Mouse (Mus musculus) brain, embryonic 14.5 days (tissue): ENCODE measurements around the gene Pam.

Experiments used
- CTCF ChIP-seq: fragments of 200-500 bp; IDR thresholded peaks from 2 replicates; pipeline ENCODE4 v1.5.1; 2012; ENCODE audit warnings: inconsistent platforms, mild to moderate bottlenecking, moderate library complexity, borderline replicate concordance; ENCODE audit not compliant: insufficient read depth, insufficient read length; ENCODE audit errors: extremely low read depth
- POLR2A ChIP-seq: fragments of 200-500 bp; IDR thresholded peaks from 2 replicates; pipeline ENCODE4 v1.6.1; 2012; ENCODE audit warnings: mild to moderate bottlenecking, inconsistent platforms, borderline replicate concordance; ENCODE audit not compliant: poor library complexity, insufficient read depth, insufficient read length, severe bottlenecking; ENCODE audit errors: extremely low read depth

DNA sequence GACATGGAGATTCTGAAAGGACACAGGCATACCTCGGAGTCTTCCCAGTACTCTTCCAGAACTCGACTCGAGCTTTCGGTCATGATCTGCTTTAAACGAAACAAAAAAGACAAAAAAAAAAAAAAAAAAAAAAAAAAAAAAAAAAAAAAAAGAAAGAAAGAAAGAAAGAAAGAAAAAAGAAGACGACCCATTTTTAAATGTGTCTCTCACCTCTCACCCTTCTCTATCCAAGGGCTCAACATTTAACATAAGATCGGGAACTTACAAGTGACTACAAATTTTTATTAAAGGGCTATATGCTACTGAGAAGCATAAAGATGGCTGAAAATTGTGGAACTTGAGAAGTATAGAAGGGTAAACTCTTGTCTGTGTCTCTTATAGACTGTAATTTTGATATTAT, 272.5 kb downstream of the Pam start:
- no peak for TF ChIP-seq CTCF
- TF ChIP-seq POLR2A = no peak
